Mouse (Mus musculus): ENCODE results near the gene Birc2.
A peak's percentile ranks its signal among the peaks of the same experiment; 100 is the strongest.

- peak; percentile 97 for TF ChIP-seq POLR2A (IDR thresholded peaks at IDR 0.05; ENCODE audit: control insufficient read depth, extremely low read depth, insufficient read depth, low read length, poor library complexity)
- TF ChIP-seq CTCF (IDR thresholded peaks at IDR 0.05; ENCODE audit: borderline replicate concordance, control insufficient read depth, extremely low read depth, insufficient read depth, low read length, poor library complexity): peak; percentile 52; the same call in 1 of the 2 replicates
These were observed at the start of gene Birc2 for GRCm38 (mm10) chr9:7836905-7837805.
